Mouse (Mus musculus) embryonic facial prominence, embryonic 11.5 days (tissue): ENCODE data around the gene 1700016D06Rik. TPM values are rescaled to one million over a fixed set of nuclear protein-coding genes. Genes with fewer than 3 reads are reported as not detected.

ENCODE experiments used
- ATAC-seq: fragments of 200-750 bp; cut with Nextera tagmentation; replicated peaks from 2 replicates; pipeline ENCODE4 v1.8.0; 2017; ENCODE audit warnings: low read depth; ENCODE audit not compliant: insufficient number of reproducible peaks, low FRiP score, low TSS enrichment
- DNase-seq: peaks from one replicate; pipeline ENCODE4 v3.0.0-alpha.2; 2015; ENCODE audit warnings: low spot score
- H3K27ac ChIP-seq: fragments of 300-500 bp; sonication (generic); replicated peaks from 2 replicates; pipeline ENCODE4 v1.5.1; 2014; ENCODE audit warnings: mild to moderate bottlenecking, low read depth, low read length, control low read depth
- H3K27me3 ChIP-seq: fragments of 300-500 bp; sonication (generic); 2 replicates; pipeline ENCODE4 v1.6.1; 2014; ENCODE audit warnings: mild to moderate bottlenecking, low read length, moderate library complexity, mixed read lengths; ENCODE audit not compliant: control insufficient read depth, insufficient read depth
- H3K36me3 ChIP-seq: fragments of 300-500 bp; sonication (generic); replicated peaks from 2 replicates; pipeline ENCODE4 v1.6.1; 2014; ENCODE audit warnings: low read depth, mild to moderate bottlenecking, low read length, moderate library complexity, mixed read lengths; ENCODE audit not compliant: control insufficient read depth, insufficient read depth
- H3K4me1 ChIP-seq: fragments of 300-500 bp; sonication (generic); 2 replicates; pipeline ENCODE4 v1.6.1; 2014; ENCODE audit warnings: low read length, mixed read lengths; ENCODE audit not compliant: control insufficient read depth, insufficient read depth
- H3K4me2 ChIP-seq: fragments of 300-500 bp; sonication (generic); 2 replicates; pipeline ENCODE4 v1.6.1; 2014; ENCODE audit warnings: low read depth, mild to moderate bottlenecking, control low read depth, low read length, moderate library complexity
- H3K4me3 ChIP-seq: fragments of 300-500 bp; sonication (generic); 2 replicates; pipeline ENCODE4 v1.5.1; 2014; ENCODE audit warnings: low read depth, low read length, control low read depth
- H3K9ac ChIP-seq: fragments of 300-500 bp; sonication (generic); replicated peaks from 2 replicates; pipeline ENCODE4 v1.6.1; 2014; ENCODE audit warnings: mild to moderate bottlenecking, control low read depth, low read length
- H3K9me3 ChIP-seq: fragments of 300-500 bp; sonication (generic); replicated peaks from 2 replicates; pipeline ENCODE4 v1.6.1; 2016; ENCODE audit warnings: mild to moderate bottlenecking, low read length, inconsistent platforms, mixed read lengths; ENCODE audit not compliant: control insufficient read depth
- WGBS: fragments of 180-500 bp; shearing (Covaris S2); extraction: QIAGEN DNeasy Blood & Tissue Kit; methylation state at CpG from one replicate; pipeline ENCODE4 v1.1.7; 2014; 5-methylcytosine and 5-hydroxymethylcytosine counted together
- polyA plus RNA-seq: library from polyadenylated mRNA; unstranded; fragments of >200 nt; fragmentation: Nextera tagmentation; extraction: Ambion mirVana; gene quantifications from 2 replicates; pipeline ENCODE4 v1.2.1, GENCODE M21; 2014

Gene 1700016D06Rik
- polyA plus RNA-seq, 1 experiment from 2014 or later = not detected

- no peaks in the 10 kb centered on the region for H3K27me3 ChIP-seq
- WGBS = 76% methylated on average over 3 of the region's 3 CpGs
Observed at GRCm38 (mm10) chr8:11709542-11709941, 8.7 kb upstream of the 1700016D06Rik start.

GRCm38 (mm10) chr8:11708815-11709214, 8.0 kb upstream of the 1700016D06Rik start:
- Histone ChIP-seq H3K4me2 (no peak overlapping the region), H3K4me1 (no peaks in the 10 kb centered on the region), H3K27me3 (no peaks in the 10 kb centered on the region), H3K36me3 (no peaks in the 10 kb centered on the region), H3K27ac (no peak overlapping the region), H3K9me3 (no peaks in the 10 kb centered on the region; the same call in 1 of the 2 replicates), H3K4me3 (no peak overlapping the region), H3K9ac (no peak overlapping the region)
- ATAC-seq (no peak), DNase-seq (no peak)
- WGBS = 61% methylated on average over 2 of the region's 2 CpGs

More at GRCm38 (mm10) chr8:11709542-11709941, 8.7 kb upstream of the 1700016D06Rik start:
- ATAC-seq (no peak), DNase-seq (no peak)
- Histone ChIP-seq H3K9me3 (no peaks in the 10 kb centered on the region; the same call in 1 of the 2 replicates), H3K36me3 (no peaks in the 10 kb centered on the region), H3K4me1 (no peaks in the 10 kb centered on the region), H3K4me2 (no peak overlapping the region), H3K27ac (no peak overlapping the region), H3K9ac (no peak overlapping the region), H3K4me3 (no peak overlapping the region)

- Histone ChIP-seq H3K9ac (no peak overlapping the region), H3K4me3 (no peak overlapping the region), H3K9me3 (no peaks in the 10 kb centered on the region; the same call in 1 of the 2 replicates), H3K27me3 (no peaks in the 10 kb centered on the region), H3K27ac (no peak overlapping the region), H3K4me1 (no peaks in the 10 kb centered on the region), H3K36me3 (no peaks in the 10 kb centered on the region), H3K4me2 (no peak overlapping the region)
- WGBS = 17% methylated on average over 3 of the region's 3 CpGs
- ATAC-seq (no peak), DNase-seq (no peak)
Observed at GRCm38 (mm10) chr8:11707701-11708100, 6.8 kb upstream of the 1700016D06Rik start.

- Histone ChIP-seq H3K9ac (no peak overlapping the region), H3K4me2 (no peak overlapping the region), H3K4me1 (no peaks in the 10 kb centered on the region), H3K36me3 (no peaks in the 10 kb centered on the region), H3K27ac (no peak overlapping the region), H3K4me3 (no peak overlapping the region), H3K9me3 (no peaks in the 10 kb centered on the region), H3K27me3 (no peaks in the 10 kb centered on the region)
- 88% methylated on average over 12 of the region's 12 CpGs for WGBS
- no peak for ATAC-seq
- no peak for DNase-seq
Observed at GRCm38 (mm10) chr8:11705818-11706217, 5.0 kb upstream of the 1700016D06Rik start.

GRCm38 (mm10) chr8:11704716-11705420, 4.0 kb upstream of the 1700016D06Rik start:
- 70% methylated on average over 6 of the region's 6 CpGs for WGBS
- Histone ChIP-seq H3K27me3 (no peaks in the 10 kb centered on the region; the same call in 1 of the 2 replicates), H3K4me2 (no peak overlapping the region), H3K9me3 (no peaks in the 10 kb centered on the region), H3K27ac (no peak overlapping the region), H3K36me3 (no peaks in the 10 kb centered on the region), H3K4me1 (no peaks in the 10 kb centered on the region), H3K9ac (no peak overlapping the region), H3K4me3 (no peak overlapping the region)
- ATAC-seq (no peak), DNase-seq (no peak)

- Histone ChIP-seq H3K4me3 (no peak overlapping the region), H3K36me3 (no peaks in the 10 kb centered on the region), H3K9me3 (no peaks in the 10 kb centered on the region), H3K27me3 (no peaks in the 10 kb centered on the region; the same call in 1 of the 2 replicates), H3K9ac (no peak overlapping the region), H3K4me1 (no peaks in the 10 kb centered on the region), H3K4me2 (no peak overlapping the region), H3K27ac (no peak overlapping the region)
- ATAC-seq (no peak), DNase-seq (no peak)
- 87% methylated on average over 5 of the region's 5 CpGs for WGBS
Observed at GRCm38 (mm10) chr8:11703789-11704188, 2.9 kb upstream of the 1700016D06Rik start.

GRCm38 (mm10) chr8:11701428-11701827, 565 bp upstream of the 1700016D06Rik start:
- DNase-seq (no peak), ATAC-seq (no peak)
- no peak overlapping the region for H3K27ac ChIP-seq
- no peaks in the 10 kb centered on the region for H3K4me1 ChIP-seq
- no peak overlapping the region for H3K4me2 ChIP-seq
- H3K27me3 ChIP-seq = no peaks in the 10 kb centered on the region; the same call in 1 of the 2 replicates
- H3K36me3 ChIP-seq = no peaks in the 10 kb centered on the region
- no peaks in the 10 kb centered on the region for H3K9me3 ChIP-seq
- no peak overlapping the region for H3K4me3 ChIP-seq
- no peak overlapping the region for H3K9ac ChIP-seq
- WGBS = 83% methylated on average over 6 of the region's 6 CpGs
